Mouse (Mus musculus): Measurements from ENCODE around the gene Tspan7. TPM values are rescaled to one million over a fixed set of nuclear protein-coding genes. Genes with fewer than 3 reads are reported as not detected.

The Tspan7 gene
- total RNA-seq (2021) = 1,000 to 10,000 TPM; 1,210 to 1,244 TPM

- peak; percentile 34 to 52 for DNase-seq (ENCODE audit: extremely low spot score in 1 of 2, low spot score in 1 of 2)
These were observed at the start of gene Tspan7 for GRCm38 (mm10) chrX:10484872-10485569. TSS of gene Tspan7 (plus strand) at chrX:10485158.

- peak in 1 of 2 experiments; percentile 42 for DNase-seq (ENCODE audit: extremely low spot score in 1 of 2, low spot score in 1 of 2)
These were observed 35.5 kb upstream of the Tspan7 start for GRCm38 (mm10) chrX:10449323-10449980.

GRCm38 (mm10) chrX:10450143-10451060 is 34.6 kb upstream of the Tspan7 start:
- DNase-seq (ENCODE audit: extremely low spot score in 1 of 2, low spot score in 1 of 2) = no peak

GRCm38 (mm10) chrX:10453798-10454197 is 31.2 kb upstream of the Tspan7 start:
- no peak for DNase-seq (ENCODE audit: extremely low spot score in 1 of 2, low spot score in 1 of 2)

GRCm38 (mm10) chrX:10457256-10457655 is 27.7 kb upstream of the Tspan7 start:
- no peak for DNase-seq (ENCODE audit: extremely low spot score in 1 of 2, low spot score in 1 of 2)

- no peak for DNase-seq (ENCODE audit: extremely low spot score in 1 of 2, low spot score in 1 of 2)
These were observed 7.9 kb upstream of the Tspan7 start for GRCm38 (mm10) chrX:10477088-10477487.

- no peak for DNase-seq (ENCODE audit: extremely low spot score in 1 of 2, low spot score in 1 of 2)
These were observed 5.7 kb upstream of the Tspan7 start for GRCm38 (mm10) chrX:10479031-10479886.

- no peak for DNase-seq (ENCODE audit: extremely low spot score in 1 of 2, low spot score in 1 of 2)
These were observed 5.0 kb upstream of the Tspan7 start for GRCm38 (mm10) chrX:10479943-10480342.

GRCm38 (mm10) chrX:10485664-10486211 is 780 bp downstream of the Tspan7 start:
- peak; percentile 44 for DNase-seq (ENCODE audit: extremely low spot score in 1 of 2, low spot score in 1 of 2)

GRCm38 (mm10) chrX:10498580-10498979 is 13.6 kb downstream of the Tspan7 start:
- DNase-seq (ENCODE audit: extremely low spot score in 1 of 2, low spot score in 1 of 2) = no peak

- DNase-seq (ENCODE audit: extremely low spot score in 1 of 2, low spot score in 1 of 2) = no peak
These were observed 17.7 kb downstream of the Tspan7 start for GRCm38 (mm10) chrX:10502616-10503015.

- DNase-seq (ENCODE audit: extremely low spot score in 1 of 2, low spot score in 1 of 2) = no peak
These were observed 29.5 kb downstream of the Tspan7 start for GRCm38 (mm10) chrX:10514417-10514816.

- DNase-seq (ENCODE audit: extremely low spot score in 1 of 2, low spot score in 1 of 2) = no peak
These were observed 30.0 kb downstream of the Tspan7 start for GRCm38 (mm10) chrX:10514971-10515370.

- DNase-seq (ENCODE audit: extremely low spot score in 1 of 2, low spot score in 1 of 2) = no peak
These were observed 31.5 kb downstream of the Tspan7 start for GRCm38 (mm10) chrX:10516448-10516847.

- no peak for DNase-seq (ENCODE audit: extremely low spot score in 1 of 2, low spot score in 1 of 2)
These were observed 32.0 kb downstream of the Tspan7 start for GRCm38 (mm10) chrX:10516925-10517324.

GRCm38 (mm10) chrX:10517756-10518155 is 32.8 kb downstream of the Tspan7 start:
- DNase-seq (ENCODE audit: extremely low spot score in 1 of 2, low spot score in 1 of 2) = no peak

- no peak for DNase-seq (ENCODE audit: extremely low spot score in 1 of 2, low spot score in 1 of 2)
These were observed 33.6 kb downstream of the Tspan7 start for GRCm38 (mm10) chrX:10518510-10518909.

- no peak for DNase-seq (ENCODE audit: extremely low spot score in 1 of 2, low spot score in 1 of 2)
These were observed 50.5 kb downstream of the Tspan7 start for GRCm38 (mm10) chrX:10535450-10535849.

- DNase-seq (ENCODE audit: extremely low spot score in 1 of 2, low spot score in 1 of 2) = no peak
These were observed 54.1 kb downstream of the Tspan7 start for GRCm38 (mm10) chrX:10539009-10539408.

Data from layer of hippocampus, postnatal 25 days (tissue).